Mouse (Mus musculus): Measurements from ENCODE around the gene Gnb2. TPM values are rescaled to one million over a fixed set of nuclear protein-coding genes. Genes with fewer than 3 reads are reported as not detected.

Gene Gnb2
- polyA plus RNA-seq, 1 experiment from 2014 or later = 440 TPM

DNA sequence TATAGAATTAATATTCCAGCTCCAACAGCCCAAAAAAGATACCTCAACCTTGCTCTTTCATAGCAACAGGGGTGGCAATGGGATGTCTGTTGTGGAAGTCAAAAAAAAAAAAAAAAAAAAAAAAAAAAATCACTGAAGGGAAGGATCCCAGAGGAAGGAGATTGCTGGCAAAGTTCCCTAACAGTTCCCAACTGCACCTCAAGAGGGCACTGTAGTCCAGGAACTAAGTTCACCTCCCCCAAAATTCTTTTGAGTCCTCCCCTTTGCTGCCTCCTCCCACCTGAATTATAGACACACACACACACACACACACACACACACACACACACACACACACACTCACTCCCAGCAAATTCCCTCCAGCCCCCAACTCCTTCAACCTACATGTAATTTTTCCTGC, 52.2 kb downstream of the Gnb2 start:
- no peak overlapping the region for H3K4me3 ChIP-seq (ENCODE audit: low read depth, low read length)
- H3K27me3 ChIP-seq (ENCODE audit: insufficient read depth, low read length) = peaks cover 17% of the 10 kb centered on the region

More for the DNA sequence above, 52.2 kb downstream of the Gnb2 start:
- DNase-seq = peak; percentile 96
- no peak overlapping the region for H3K27ac ChIP-seq (ENCODE audit: low read depth)
- TF ChIP-seq CTCF (IDR thresholded peaks at IDR 0.05; ENCODE audit: low read depth) = peak; percentile 79
- no peak overlapping the region for H3K9ac ChIP-seq
- no peaks in the 10 kb centered on the region for H3K36me3 ChIP-seq (ENCODE audit: insufficient read depth)
- H3K9me3 ChIP-seq (ENCODE audit: low read depth, low read length) = no peaks in the 10 kb centered on the region
- H3K4me1 ChIP-seq (ENCODE audit: insufficient read depth) = no peaks in the 10 kb centered on the region
- no peak for ATAC-seq (ENCODE audit: insufficient read depth)
- H3K4me2 ChIP-seq = no peak overlapping the region

Small RNA genes within 50 kb of the gene (microRNA-seq; reads per million reads assigned to microRNA genes)
- 0.71 reads per million for gene Mir6418 (ENCODE audit: borderline number of aligned reads)

Other genes starting within 250 kb of the Gnb2 start
- 0.93 and 1.3 TPM in 2 replicates for gene Ache, start 246.0 kb downstream of the Gnb2 start, polyA plus RNA-seq (2014; fragmentation: Nextera tagmentation; extraction: Ambion mirVana)
- 4.4 and 4.6 TPM in 2 replicates for gene Ufsp1, start 238.9 kb downstream of the Gnb2 start, polyA plus RNA-seq (2014; fragmentation: Nextera tagmentation; extraction: Ambion mirVana)
- 137 and 141 TPM in 2 replicates for gene Srrt, start 225.8 kb downstream of the Gnb2 start, polyA plus RNA-seq (2014; fragmentation: Nextera tagmentation; extraction: Ambion mirVana)
- gene Trip6, start 219.1 kb downstream of the Gnb2 start, polyA plus RNA-seq (2014; fragmentation: Nextera tagmentation; extraction: Ambion mirVana) = 87.1 and 89.3 TPM in 2 replicates
- 9.7 and 10.2 TPM in 2 replicates for gene Slc12a9, start 199.9 kb downstream of the Gnb2 start, polyA plus RNA-seq (2014; fragmentation: Nextera tagmentation; extraction: Ambion mirVana)
- gene Ephb4, start 183.4 kb downstream of the Gnb2 start, polyA plus RNA-seq (2014; fragmentation: Nextera tagmentation; extraction: Ambion mirVana) = 68.6 and 78.0 TPM in 2 replicates
- 0.18 and 0.24 TPM in 2 replicates for gene Zan, start 56.4 kb downstream of the Gnb2 start, polyA plus RNA-seq (2014; fragmentation: Nextera tagmentation; extraction: Ambion mirVana)
- 54.3 and 58.4 TPM in 2 replicates for gene Pop7, start 31.0 kb downstream of the Gnb2 start, polyA plus RNA-seq (2014; fragmentation: Nextera tagmentation; extraction: Ambion mirVana)
- 11.1 and 11.6 TPM in 2 replicates for gene Gigyf1, start 15.0 kb downstream of the Gnb2 start, polyA plus RNA-seq (2014; fragmentation: Nextera tagmentation; extraction: Ambion mirVana)
- gene Epo, start 268 bp downstream of the Gnb2 start, polyA plus RNA-seq (2014; fragmentation: Nextera tagmentation; extraction: Ambion mirVana) = 0.37 and 0.38 TPM in 2 replicates
- 0.26 TPM in 1 of 2 replicates, not detected in the other for gene Actl6b, start 20.0 kb upstream of the Gnb2 start, polyA plus RNA-seq (2014; fragmentation: Nextera tagmentation; extraction: Ambion mirVana)
- 0.31 and 0.47 TPM in 2 replicates for gene Tfr2, start 36.3 kb upstream of the Gnb2 start, polyA plus RNA-seq (2014; fragmentation: Nextera tagmentation; extraction: Ambion mirVana)
- gene Mospd3, start 67.5 kb upstream of the Gnb2 start, polyA plus RNA-seq (2014; fragmentation: Nextera tagmentation; extraction: Ambion mirVana) = 33.9 and 37.8 TPM in 2 replicates
- gene Pcolce, start 80.3 kb upstream of the Gnb2 start, polyA plus RNA-seq (2014; fragmentation: Nextera tagmentation; extraction: Ambion mirVana) = 130 and 148 TPM in 2 replicates
- 0.19 TPM in 1 of 2 replicates, not detected in the other for gene Fbxo24, start 95.5 kb upstream of the Gnb2 start, polyA plus RNA-seq (2014; fragmentation: Nextera tagmentation; extraction: Ambion mirVana)
- 32.1 and 40.5 TPM in 2 replicates for gene Lrch4, start 95.6 kb upstream of the Gnb2 start, polyA plus RNA-seq (2014; fragmentation: Nextera tagmentation; extraction: Ambion mirVana)
- gene Gm20605, start 95.7 kb upstream of the Gnb2 start, polyA plus RNA-seq (2014; fragmentation: Nextera tagmentation; extraction: Ambion mirVana) = 9.2 and 11.7 TPM in 2 replicates
- gene Sap25, start 107.8 kb upstream of the Gnb2 start, polyA plus RNA-seq (2014; fragmentation: Nextera tagmentation; extraction: Ambion mirVana) = 6.4 and 8.1 TPM in 2 replicates
- gene Irs3, start 112.2 kb upstream of the Gnb2 start, polyA plus RNA-seq (2014; fragmentation: Nextera tagmentation; extraction: Ambion mirVana) = 0.08 TPM in 1 of 2 replicates, not detected in the other
- gene Agfg2, start 151.2 kb upstream of the Gnb2 start, polyA plus RNA-seq (2014; fragmentation: Nextera tagmentation; extraction: Ambion mirVana) = 10.9 and 12.2 TPM in 2 replicates
- 0.91 and 0.93 TPM in 2 replicates for gene Nyap1, start 208.1 kb upstream of the Gnb2 start, polyA plus RNA-seq (2014; fragmentation: Nextera tagmentation; extraction: Ambion mirVana)
- 127 TPM in 2 replicates for gene Tsc22d4, start 212.2 kb upstream of the Gnb2 start, polyA plus RNA-seq (2014; fragmentation: Nextera tagmentation; extraction: Ambion mirVana)
- 33.7 and 40.9 TPM in 2 replicates for gene Ppp1r35, start 245.3 kb upstream of the Gnb2 start, polyA plus RNA-seq (2014; fragmentation: Nextera tagmentation; extraction: Ambion mirVana)

Data from lung, embryonic 14.5 days (tissue).